Mouse (Mus musculus): Measurements from ENCODE around the gene Fgf10.

GRCm38 (mm10) chr13:118679228-118679627 lies 9.6 kb downstream of the Fgf10 start:
- TF ChIP-seq POLR2A (IDR thresholded peaks at IDR 0.05; ENCODE audit: borderline replicate concordance, extremely low read depth, low read depth, low read length) (no peak), CTCF (IDR thresholded peaks at IDR 0.05; ENCODE audit: insufficient read depth, low read length) (no peak)
